Mouse (Mus musculus): Measurements from ENCODE around the gene T.

GRCm38 (mm10) chr17:8461568-8461967 is 27.3 kb downstream of the T start:
- peak; percentile 59 for TF ChIP-seq CTCF (IDR thresholded peaks at IDR 0.05; ENCODE audit: insufficient read depth, low read depth, low read length)
- no peak for TF ChIP-seq POLR2A (IDR thresholded peaks at IDR 0.05; ENCODE audit: insufficient read depth, low read depth, low read length)
